Mouse (Mus musculus): ENCODE data around the gene Pate4.
"Not testable (repeated sequence)": the region's sequence is repeated elsewhere in the genome, so short reads cannot be mapped to it uniquely, and the experiment has no call there.

Gene Pate4

GRCm38 (mm10) chr9:35611841-35612240, at the start of gene Pate4:
Gene Pate4, minus strand, starts transcription at chr9:35611941.
- DNase-seq (ENCODE audit: low spot score): no peak

GRCm38 (mm10) chr9:35648102-35648501, 36.4 kb upstream of the Pate4 start, which contains the start of gene Pate3:
Gene Pate3, minus strand, starts transcription at chr9:35648202.
- no peak for DNase-seq (ENCODE audit: low spot score)

- DNase-seq (ENCODE audit: low spot score): no peak
Measured at GRCm38 (mm10) chr9:35632981-35633380, 21.2 kb upstream of the Pate4 start.

GRCm38 (mm10) chr9:35616784-35617183, 5.0 kb upstream of the Pate4 start:
- DNase-seq (ENCODE audit: low spot score): not testable (repeated sequence)

GRCm38 (mm10) chr9:35614005-35614404, 2.3 kb upstream of the Pate4 start:
- DNase-seq (ENCODE audit: low spot score): no peak

- DNase-seq (ENCODE audit: low spot score): no peak
Measured at GRCm38 (mm10) chr9:35607647-35608405, 3.9 kb downstream of the Pate4 start.

- DNase-seq (ENCODE audit: low spot score): no peak
Measured at GRCm38 (mm10) chr9:35592903-35593302, 18.8 kb downstream of the Pate4 start.

- DNase-seq (ENCODE audit: low spot score): no peak
Measured at GRCm38 (mm10) chr9:35587674-35588073, 24.1 kb downstream of the Pate4 start.

- DNase-seq (ENCODE audit: low spot score): no peak
Measured at GRCm38 (mm10) chr9:35574416-35574815, 37.3 kb downstream of the Pate4 start.

- DNase-seq (ENCODE audit: low spot score): no peak
Measured at GRCm38 (mm10) chr9:35570663-35571062, 41.1 kb downstream of the Pate4 start.

- DNase-seq (ENCODE audit: low spot score): peak; percentile 81
Measured at GRCm38 (mm10) chr9:35569571-35570534, 41.9 kb downstream of the Pate4 start, which contains the start of the genes Pate2 and Hyls1. Gene Pate2, plus strand, starts transcription at chr9:35570284. Gene Hyls1, minus strand, starts transcription at chr9:35570398.

GRCm38 (mm10) chr9:35567995-35568394, 43.7 kb downstream of the Pate4 start:
- no peak for DNase-seq (ENCODE audit: low spot score)

- no peak for DNase-seq (ENCODE audit: low spot score)
Measured at GRCm38 (mm10) chr9:35564536-35565240, 47.1 kb downstream of the Pate4 start.

- DNase-seq (ENCODE audit: low spot score): no peak
Measured at GRCm38 (mm10) chr9:35561583-35561982, 50.2 kb downstream of the Pate4 start.

GRCm38 (mm10) chr9:35561076-35561475, 50.7 kb downstream of the Pate4 start:
- no peak for DNase-seq (ENCODE audit: low spot score)

- peak; percentile 51 for DNase-seq (ENCODE audit: low spot score)
Measured at GRCm38 (mm10) chr9:35559009-35559890, 52.5 kb downstream of the Pate4 start.

GRCm38 (mm10) chr9:35558257-35559008, 53.3 kb downstream of the Pate4 start, which contains the start of the genes Ddx25 and Pus3:
Gene Ddx25, minus strand, starts transcription at chr9:35558528.
Gene Pus3, plus strand, starts transcription at chr9:35558595.
- no peak for DNase-seq (ENCODE audit: low spot score)
